Mouse (Mus musculus): ENCODE measurements around the gene 4930444G20Rik.
"Not testable (repeated sequence)": the region's sequence is repeated elsewhere in the genome, so short reads cannot be mapped to it uniquely, and the experiment has no call there.

4930444G20Rik gene

GRCm38 (mm10) chr10:22067979-22068378 is at the start of gene 4930444G20Rik:
TSS of gene 4930444G20Rik (minus strand) at chr10:22068079.
- not testable (repeated sequence) for DNase-seq

- no peak for DNase-seq
Measured at GRCm38 (mm10) chr10:22074531-22074930, 6.7 kb upstream of the 4930444G20Rik start.

GRCm38 (mm10) chr10:22072739-22073138 is 4.9 kb upstream of the 4930444G20Rik start:
- DNase-seq, result peak; percentile 18

GRCm38 (mm10) chr10:22070576-22070975 is 2.7 kb upstream of the 4930444G20Rik start:
- DNase-seq, result no peak

GRCm38 (mm10) chr10:22070168-22070567 is 2.3 kb upstream of the 4930444G20Rik start:
- no peak for DNase-seq

- DNase-seq, result no peak
Measured at GRCm38 (mm10) chr10:22059415-22059814, 8.5 kb downstream of the 4930444G20Rik start.

GRCm38 (mm10) chr10:22059026-22059325 is 8.9 kb downstream of the 4930444G20Rik start:
- DNase-seq, result no peak

- peak; percentile 97 for DNase-seq
Measured at GRCm38 (mm10) chr10:22058218-22059025, 9.5 kb downstream of the 4930444G20Rik start.

- DNase-seq, result no peak
Measured at GRCm38 (mm10) chr10:22055308-22055707, 12.6 kb downstream of the 4930444G20Rik start.

GRCm38 (mm10) chr10:22036256-22036655 is 31.6 kb downstream of the 4930444G20Rik start:
- peak; percentile 72 for DNase-seq

- peak; percentile 45 for DNase-seq
Measured at GRCm38 (mm10) chr10:22034303-22034702, 33.6 kb downstream of the 4930444G20Rik start.

- no peak for DNase-seq
Measured at GRCm38 (mm10) chr10:22018618-22019017, 49.3 kb downstream of the 4930444G20Rik start.

- DNase-seq, result no peak
Measured at GRCm38 (mm10) chr10:22017469-22018159, 50.3 kb downstream of the 4930444G20Rik start.
